Mouse (Mus musculus): ENCODE measurements around the gene Echdc3.

DNA sequence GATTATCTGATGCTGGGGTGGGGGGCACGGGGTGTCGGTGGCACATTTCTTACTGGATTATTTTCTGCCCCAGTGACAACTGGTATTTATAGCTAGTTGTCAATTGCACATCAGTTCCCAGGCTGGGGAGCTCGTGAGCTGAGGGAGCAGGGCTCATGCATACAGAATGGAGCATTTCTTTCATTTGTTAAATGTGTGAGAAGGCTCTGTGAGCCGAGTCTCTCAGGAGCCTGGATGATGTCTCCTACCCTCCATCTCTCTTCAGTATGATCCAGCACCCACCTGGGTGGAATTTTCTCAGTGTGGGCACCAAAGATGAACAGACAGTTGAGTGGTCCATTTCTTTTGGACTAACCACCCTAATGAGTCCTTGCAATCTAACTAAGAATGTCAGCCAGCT, 25.9 kb downstream of the Echdc3 start:
- TF ChIP-seq CTCF (IDR thresholded peaks at IDR 0.05; ENCODE audit: low read depth) (no peak), EP300 (IDR thresholded peaks at IDR 0.05; ENCODE audit: low read depth) (no peak)

Measured in liver, embryonic 14.5 days (tissue).